Mouse (Mus musculus): ENCODE data around the gene 9430015G10Rik. TPM values are rescaled to one million over a fixed set of nuclear protein-coding genes. Genes with fewer than 3 reads are reported as not detected.

The 9430015G10Rik gene
- polyA plus RNA-seq (2011; ENCODE audit: insufficient read length, low read depth, missing spikeins) = 15.0 and 22.1 TPM in 2 replicates

- no peaks in the 10 kb centered on the region; the same call in 1 of the 2 replicates for H3K4me1 ChIP-seq (ENCODE audit: control insufficient read depth, insufficient read depth, low read length)
- TF ChIP-seq CTCF (IDR thresholded peaks at IDR 0.05; ENCODE audit: borderline replicate concordance, insufficient read depth, low read length) (no peak), POLR2A (IDR thresholded peaks at IDR 0.05; ENCODE audit: low read depth, low read length) (peak; percentile 84)
- peak within 1 kb of the TSS; percentile 75 for H3K4me3 ChIP-seq (ENCODE audit: insufficient read depth, low read length)
- H3K27ac ChIP-seq (ENCODE audit: insufficient read depth, low read length) = peak within 1 kb of the TSS; percentile 35; the same call in 1 of the 2 replicates
These were observed at the start of gene 9430015G10Rik for GRCm38 (mm10) chr4:156109570-156110331. Gene 9430015G10Rik (plus strand): TSS chr4:156109982.

GRCm38 (mm10) chr4:156063861-156064509, 45.8 kb upstream of the 9430015G10Rik start:
- Histone ChIP-seq H3K4me1 (ENCODE audit: control insufficient read depth, insufficient read depth, low read length) (no peaks in the 10 kb centered on the region), H3K27ac (ENCODE audit: insufficient read depth, low read length) (no peak overlapping the region), H3K4me3 (ENCODE audit: insufficient read depth, low read length) (no peak overlapping the region)
- TF ChIP-seq CTCF (IDR thresholded peaks at IDR 0.05; ENCODE audit: borderline replicate concordance, insufficient read depth, low read length) (no peak), POLR2A (IDR thresholded peaks at IDR 0.05; ENCODE audit: low read depth, low read length) (no peak)

GRCm38 (mm10) chr4:156064510-156064897, 45.3 kb upstream of the 9430015G10Rik start:
- H3K4me1 ChIP-seq (ENCODE audit: control insufficient read depth, insufficient read depth, low read length) = no peaks in the 10 kb centered on the region

GRCm38 (mm10) chr4:156065156-156065894, 44.5 kb upstream of the 9430015G10Rik start:
- TF ChIP-seq CTCF (IDR thresholded peaks at IDR 0.05; ENCODE audit: borderline replicate concordance, insufficient read depth, low read length) = no peak
- no peak for TF ChIP-seq POLR2A (IDR thresholded peaks at IDR 0.05; ENCODE audit: low read depth, low read length)
- Histone ChIP-seq H3K4me1 (ENCODE audit: control insufficient read depth, insufficient read depth, low read length) (no peaks in the 10 kb centered on the region), H3K27ac (ENCODE audit: insufficient read depth, low read length) (no peak overlapping the region), H3K4me3 (ENCODE audit: insufficient read depth, low read length) (no peak overlapping the region)

More at GRCm38 (mm10) chr4:156064510-156064897, 45.3 kb upstream of the 9430015G10Rik start:
- Histone ChIP-seq H3K27ac (ENCODE audit: insufficient read depth, low read length) (no peak overlapping the region), H3K4me3 (ENCODE audit: insufficient read depth, low read length) (no peak overlapping the region)
- no peak for TF ChIP-seq CTCF (IDR thresholded peaks at IDR 0.05; ENCODE audit: borderline replicate concordance, insufficient read depth, low read length)
- TF ChIP-seq POLR2A (IDR thresholded peaks at IDR 0.05; ENCODE audit: low read depth, low read length) = no peak

GRCm38 (mm10) chr4:156067256-156067949, 42.4 kb upstream of the 9430015G10Rik start:
- Histone ChIP-seq H3K4me3 (ENCODE audit: insufficient read depth, low read length) (no peak overlapping the region), H3K4me1 (ENCODE audit: control insufficient read depth, insufficient read depth, low read length) (no peaks in the 10 kb centered on the region), H3K27ac (ENCODE audit: insufficient read depth, low read length) (no peak overlapping the region)
- TF ChIP-seq POLR2A (IDR thresholded peaks at IDR 0.05; ENCODE audit: low read depth, low read length) (no peak), CTCF (IDR thresholded peaks at IDR 0.05; ENCODE audit: borderline replicate concordance, insufficient read depth, low read length) (no peak)

GRCm38 (mm10) chr4:156069701-156070100, 40.1 kb upstream of the 9430015G10Rik start:
- TF ChIP-seq POLR2A (IDR thresholded peaks at IDR 0.05; ENCODE audit: low read depth, low read length) (no peak), CTCF (IDR thresholded peaks at IDR 0.05; ENCODE audit: borderline replicate concordance, insufficient read depth, low read length) (no peak)
- Histone ChIP-seq H3K4me3 (ENCODE audit: insufficient read depth, low read length) (no peak overlapping the region), H3K27ac (ENCODE audit: insufficient read depth, low read length) (no peak overlapping the region), H3K4me1 (ENCODE audit: control insufficient read depth, insufficient read depth, low read length) (no peaks in the 10 kb centered on the region)

- no peaks in the 10 kb centered on the region for H3K4me1 ChIP-seq (ENCODE audit: control insufficient read depth, insufficient read depth, low read length)
- H3K27ac ChIP-seq (ENCODE audit: insufficient read depth, low read length) = no peak overlapping the region
- H3K4me3 ChIP-seq (ENCODE audit: insufficient read depth, low read length) = no peak overlapping the region
- no peak for TF ChIP-seq POLR2A (IDR thresholded peaks at IDR 0.05; ENCODE audit: low read depth, low read length)
- no peak for TF ChIP-seq CTCF (IDR thresholded peaks at IDR 0.05; ENCODE audit: borderline replicate concordance, insufficient read depth, low read length)
These were observed 39.5 kb upstream of the 9430015G10Rik start for GRCm38 (mm10) chr4:156070276-156070675.

GRCm38 (mm10) chr4:156070716-156071115, 39.1 kb upstream of the 9430015G10Rik start:
- TF ChIP-seq POLR2A (IDR thresholded peaks at IDR 0.05; ENCODE audit: low read depth, low read length) (no peak), CTCF (IDR thresholded peaks at IDR 0.05; ENCODE audit: borderline replicate concordance, insufficient read depth, low read length) (no peak)
- Histone ChIP-seq H3K4me1 (ENCODE audit: control insufficient read depth, insufficient read depth, low read length) (no peaks in the 10 kb centered on the region), H3K27ac (ENCODE audit: insufficient read depth, low read length) (no peak overlapping the region), H3K4me3 (ENCODE audit: insufficient read depth, low read length) (no peak overlapping the region)

GRCm38 (mm10) chr4:156076911-156077382, 32.8 kb upstream of the 9430015G10Rik start:
- Histone ChIP-seq H3K4me1 (ENCODE audit: control insufficient read depth, insufficient read depth, low read length) (no peaks in the 10 kb centered on the region), H3K27ac (ENCODE audit: insufficient read depth, low read length) (no peak overlapping the region), H3K4me3 (ENCODE audit: insufficient read depth, low read length) (no peak overlapping the region)
- no peak for TF ChIP-seq CTCF (IDR thresholded peaks at IDR 0.05; ENCODE audit: borderline replicate concordance, insufficient read depth, low read length)
- no peak for TF ChIP-seq POLR2A (IDR thresholded peaks at IDR 0.05; ENCODE audit: low read depth, low read length)
